ENCODE assay signal across 16 mouse cellular contexts in the genomic region with DNA sequence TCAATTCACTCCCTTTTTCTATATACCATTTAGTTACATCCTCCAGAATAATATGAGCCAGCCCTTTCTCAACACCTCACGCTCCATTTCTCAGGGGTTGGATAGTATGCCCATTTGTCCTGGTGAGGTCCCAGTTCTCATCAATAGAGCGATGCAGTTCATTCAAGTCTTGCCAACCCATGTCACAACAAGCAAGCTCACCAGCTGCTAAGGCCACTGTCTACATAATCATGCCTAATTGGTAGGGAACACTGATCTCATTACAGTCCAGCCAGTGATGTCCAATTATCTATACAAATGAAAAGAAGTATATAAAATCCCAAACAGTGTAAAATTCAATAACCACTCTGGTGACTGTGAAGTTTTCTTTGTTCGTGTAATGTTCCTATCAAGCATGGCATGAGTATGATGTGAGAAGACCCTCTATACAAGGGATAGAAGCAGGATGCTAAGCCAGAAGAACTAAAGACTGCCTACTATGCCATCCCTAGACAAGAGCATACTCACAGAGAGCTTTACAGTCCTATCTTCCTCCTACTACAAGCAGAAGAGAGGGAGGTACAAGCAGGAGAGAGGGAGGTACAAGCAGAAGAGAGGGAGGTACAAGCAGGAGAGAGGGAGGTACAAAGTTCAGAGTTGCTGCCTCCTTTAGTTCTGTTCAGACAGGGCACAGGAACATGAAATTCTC.
"Had no signal": no experiment of that assay in that cellular context is flagged by ENCODE, and none has a peak within 500 bp of the region (broad histone marks: within the 10 kb centered on the region; RNA-seq: fewer than 3 reads in every experiment).

No protein-coding gene starts in this region.

- H3K4me2 ChIP-seq: liver, embryonic 11.5 days; liver, embryonic 15.5 days; midbrain, embryonic 13.5 days; neural tube, embryonic 12.5 days had no signal

- H3K4me1 ChIP-seq: limb, embryonic 10.5 days; liver, embryonic 15.5 days; megakaryocyte, embryonic 14.5 days; midbrain, embryonic 13.5 days; neural tube, embryonic 12.5 days had no signal

- H3K9me3 ChIP-seq: limb, embryonic 10.5 days; liver, embryonic 15.5 days; midbrain, embryonic 13.5 days; neural tube, embryonic 12.5 days had no signal

- H3K36me3 ChIP-seq: limb, embryonic 10.5 days; liver, embryonic 15.5 days; midbrain, embryonic 13.5 days; neural tube, embryonic 12.5 days had no signal

- H3K9ac ChIP-seq: liver, embryonic 15.5 days; midbrain, embryonic 13.5 days; neural tube, embryonic 12.5 days had no signal

- DNase-seq: kidney, adult 2 months; kidney, postnatal 25 days; layer of hippocampus, adult 9-11 months; layer of hippocampus, postnatal 36 days; lung, adult 2 months; lung, postnatal 36 days; right cerebral cortex, adult 18-20 months; right cerebral cortex, postnatal 25 days; thymus, postnatal 4 days had no signal

- H3K27ac ChIP-seq: limb, embryonic 10.5 days; liver, embryonic 15.5 days; midbrain, embryonic 13.5 days; neural tube, embryonic 12.5 days had no signal

- H3K4me3 ChIP-seq: limb, embryonic 10.5 days; liver, embryonic 15.5 days; megakaryocyte, embryonic 14.5 days; midbrain, embryonic 13.5 days; neural tube, embryonic 12.5 days had no signal

- H3K27me3 ChIP-seq: liver, embryonic 15.5 days; megakaryocyte, embryonic 14.5 days; midbrain, embryonic 13.5 days; neural tube, embryonic 12.5 days had no signal

- ATAC-seq: lung, postnatal 0 days; midbrain, embryonic 13.5 days had no signal
